Comparison of ENCODE assay signal across 10 mouse cellular contexts in the genomic region with DNA sequence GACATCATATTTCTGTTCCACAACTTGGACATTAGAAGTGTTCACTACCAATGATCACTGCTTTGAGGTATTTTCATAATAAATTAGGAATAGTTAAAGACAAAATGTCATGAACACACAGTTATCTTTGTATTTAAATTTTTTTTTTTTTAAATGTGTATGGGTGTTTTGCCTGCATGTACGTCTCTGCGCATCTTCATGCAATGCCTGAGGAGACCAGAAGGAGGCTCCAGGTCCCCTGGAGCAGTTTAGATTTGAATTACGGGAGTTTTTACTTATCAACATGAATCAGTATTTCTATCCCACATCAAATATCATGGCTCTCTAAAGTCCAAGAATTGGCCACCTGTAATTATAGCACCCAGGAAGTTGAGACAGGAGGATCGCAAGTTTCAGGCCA. TPM values are rescaled to one million over a fixed set of nuclear protein-coding genes. Genes with fewer than 3 reads are reported as not detected.
DNase-seq lines count a peak whose midpoint lies in the region; TF ChIP-seq lines count a peak whose summit lies in the region.
"Had no signal": no experiment of that assay in that cellular context is flagged by ENCODE, and none has a peak within 500 bp of the region (broad histone marks: within the 10 kb centered on the region; RNA-seq: fewer than 3 reads in every experiment).

No protein-coding gene starts in this region.

- H3K4me3 ChIP-seq in heart, adult 2 months = no peak overlapping the region
- H3K4me3 ChIP-seq: erythroblast, embryonic 14.5 days; heart, embryonic 12.5 days had no signal

- no peaks in the 10 kb centered on the region for H3K36me3 ChIP-seq in heart, adult 2 months (ENCODE audit: control insufficient read depth, insufficient read depth, low read length)
- H3K36me3 ChIP-seq: heart, embryonic 12.5 days had no signal

- peaks cover 2% of the 10 kb centered on the region for H3K4me1 ChIP-seq in heart, adult 2 months (ENCODE audit: control insufficient read depth, insufficient read depth, low read length)

- WGBS in heart, adult 2 months = 67% methylated on average over 4 of the region's 4 CpGs

- intact Hi-C loops in heart, adult 2 months (cut with DNase I) = no loop called here
- intact Hi-C loops in heart, postnatal 10 days (cut with DNase I) = no loop called here

- peak; percentile 71 for TF ChIP-seq CTCF in heart, adult 2 months (IDR thresholded peaks at IDR 0.05)

- no peak overlapping the region for H3K27ac ChIP-seq in heart, adult 2 months

- no peak for TF ChIP-seq POLR2A in heart, adult 2 months (IDR thresholded peaks at IDR 0.05; ENCODE audit: insufficient read depth, low read depth, low read length)

- TF ChIP-seq EP300 in heart, adult 2 months (IDR thresholded peaks at IDR 0.05; ENCODE audit: insufficient read depth, low read depth, low read length) = no peak

- no peak overlapping the region for H3K9ac ChIP-seq in heart, adult 2 months (ENCODE audit: low read depth, low read length)
- H3K9ac ChIP-seq: heart, embryonic 12.5 days had no signal

- peaks cover 3% of the 10 kb centered on the region; the same call in 1 of the 2 replicates for H3K27me3 ChIP-seq in heart, adult 2 months (ENCODE audit: control insufficient read depth, insufficient read depth, low read length)

- H3K79me2 ChIP-seq in heart, adult 2 months (replicated peaks; ENCODE audit: control insufficient read depth, insufficient read depth, low read length) = no peaks in the 10 kb centered on the region; the same call in 1 of the 2 replicates

- DNase-seq in heart, adult 2 months = no peak
- DNase-seq in heart, postnatal 10 days = no peak
- peak; percentile 35 for DNase-seq in lung, postnatal 10 days
- no peak for DNase-seq in lung, postnatal 14 days
- DNase-seq in T-cell, adult 2 months (ENCODE audit: low spot score) = peak; percentile 41
- peak; percentile 44 for DNase-seq in thymus, postnatal 14 days
- DNase-seq in right cerebral cortex, postnatal 10 days (ENCODE audit: low spot score in 2 of 2) = no peak
- no peak for DNase-seq in frontal cortex, postnatal 36 days (ENCODE audit: low spot score in 2 of 2)

RNA-seq across cellular contexts. Expression of a gene that starts 2.8 kb away (rescaled TPM):
- total RNA-seq in heart, adult 2 months (2021) = 100 to 1,000 TPM; 289 to 295 TPM
- polyA plus RNA-seq in heart, adult 2 months (2012; rRNA removed) = 199 and 261 TPM in 2 replicates
- 100 to 1,000 TPM; 149 to 172 TPM for total RNA-seq in heart, postnatal 10 days (2021)
- polyA plus RNA-seq: erythroblast, embryonic 14.5 days had no signal

RNA-seq across cellular contexts. Expression of a gene that starts 35.6 kb away (rescaled TPM):
- total RNA-seq in heart, adult 2 months (2021) = 100 to 1,000 TPM; 276 to 338 TPM
- 515 and 744 TPM in 2 replicates for polyA plus RNA-seq in heart, adult 2 months (2012; rRNA removed)
- 1,000 to 10,000 TPM in 1 of 2 experiments, 100 to 1,000 TPM in 1; 618 to 1,152 TPM for total RNA-seq in heart, postnatal 10 days (2021)

RNA-seq across cellular contexts. Expression of a gene that starts 54.6 kb away (rescaled TPM):
- 1 to 10 TPM; 1.8 to 2.8 TPM for total RNA-seq in heart, adult 2 months (2021)
- polyA plus RNA-seq in heart, adult 2 months (2012; rRNA removed) = not detected in 2 replicates
- total RNA-seq in heart, postnatal 10 days (2021) = 1 to 10 TPM; 4.9 to 5.3 TPM
- polyA plus RNA-seq: erythroblast, embryonic 14.5 days had no signal

Comparison
In these comparisons a context has a peak if more than half of its experiments do, and no peak if none do; other contexts are left out.
1. DNase-seq: peak in lung, postnatal 10 days (single experiment), T-cell, adult 2 months (single experiment) and thymus, postnatal 14 days (single experiment); none in heart, adult 2 months (0 of 2), heart, postnatal 10 days (0 of 2), lung, postnatal 14 days (single experiment), right cerebral cortex, postnatal 10 days (0 of 2) and frontal cortex, postnatal 36 days (0 of 2).